Mouse (Mus musculus) adrenal gland, adult (tissue): ENCODE measurements around the gene 1700025C18Rik.

Experiments
- DNase-seq, 2 experiments: peaks; one replicate each; pipeline ENCODE4 v3.0.0; 2022 to 2023; ENCODE audit warnings: low spot score in 1 of 2; ENCODE audit not compliant: inconsistent age in 2 of 2

Gene 1700025C18Rik

GRCm38 (mm10) chr2:165078605-165079004, 11.9 kb downstream of the 1700025C18Rik start:
- DNase-seq = peak in 1 of 2 experiments; percentile 61

GRCm38 (mm10) chr2:165078045-165078444, 12.5 kb downstream of the 1700025C18Rik start:
- no peak for DNase-seq

DNA sequence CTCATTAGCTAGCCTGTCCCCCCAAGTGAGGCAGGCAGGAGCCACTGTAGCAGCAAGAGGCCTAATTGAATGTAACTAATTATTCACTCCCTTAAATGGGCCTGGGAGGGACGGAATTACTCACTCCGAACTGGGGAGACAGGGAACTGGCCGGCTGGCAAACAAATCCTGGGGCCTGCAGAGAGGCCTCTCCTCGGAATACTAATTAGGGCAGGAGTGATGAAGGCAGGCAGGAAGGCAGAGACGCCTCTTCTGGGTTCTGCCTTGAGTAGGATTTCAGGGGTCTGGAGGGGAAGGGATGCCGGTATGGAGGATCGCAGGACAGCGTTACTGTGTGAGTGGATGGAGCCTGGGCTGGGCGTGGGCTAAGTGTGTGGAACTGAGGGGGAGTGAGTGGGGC, 13.5 kb downstream of the 1700025C18Rik start:
- DNase-seq = peak in 1 of 2 experiments; percentile 23

- peak; percentile 81 to 94 for DNase-seq
These were observed 15.6 kb downstream of the 1700025C18Rik start for GRCm38 (mm10) chr2:165074937-165075336.

GRCm38 (mm10) chr2:165074081-165074884, 16.3 kb downstream of the 1700025C18Rik start:
- DNase-seq = no peak

DNA sequence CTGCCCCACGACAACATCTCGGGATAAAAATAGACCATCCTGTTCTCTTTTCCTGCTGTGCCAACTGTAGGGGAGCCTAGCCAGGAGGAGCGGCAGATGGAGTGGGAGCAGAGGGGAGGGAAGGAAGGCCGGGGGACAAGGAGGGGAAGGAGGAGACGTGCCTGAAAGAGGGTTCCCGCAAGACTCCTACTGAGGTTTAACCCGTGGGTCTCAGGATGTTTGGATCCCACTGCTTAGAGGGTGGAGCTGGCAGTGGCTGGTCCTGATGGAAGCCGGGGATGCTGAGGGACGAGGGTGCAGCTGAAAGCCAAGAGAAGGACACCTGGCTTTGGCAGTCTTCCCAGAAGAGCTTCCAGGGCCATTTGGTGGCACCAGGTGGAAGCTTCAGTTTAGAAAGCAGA, 17.2 kb downstream of the 1700025C18Rik start:
- no peak for DNase-seq

DNA sequence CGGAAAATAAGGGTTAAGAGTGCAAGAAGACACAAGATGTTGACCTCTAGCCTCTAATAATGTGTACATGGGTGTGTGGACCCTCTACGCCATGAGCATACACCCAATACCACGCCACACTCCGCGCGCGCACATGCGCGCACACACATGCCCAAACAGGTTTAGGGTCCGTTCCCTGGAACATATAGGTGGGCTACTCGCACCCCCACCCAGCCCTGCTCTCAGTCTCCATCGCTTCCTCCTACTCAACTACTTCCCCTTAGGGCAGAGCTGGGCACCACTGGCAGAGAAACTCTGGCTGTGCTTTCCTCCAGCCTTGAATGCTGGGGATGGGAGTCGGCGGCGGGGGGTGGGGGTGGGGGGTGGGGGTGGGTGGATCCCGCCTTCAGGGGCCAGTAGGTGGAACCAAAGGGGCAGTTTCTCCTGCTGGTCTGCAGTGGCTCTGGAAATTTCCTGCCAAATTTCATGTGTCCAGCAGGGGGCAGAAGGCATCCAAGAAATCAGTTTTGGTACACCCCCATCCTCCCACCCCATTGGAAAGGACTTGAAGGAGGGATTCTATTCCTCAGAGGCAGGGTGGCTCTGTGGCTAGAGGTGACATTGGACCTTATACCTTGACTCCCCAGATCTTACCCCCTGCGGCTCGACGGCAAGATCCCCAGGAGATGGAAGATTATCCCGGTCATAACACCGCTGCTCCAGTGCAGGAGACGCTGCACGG, 20.3 kb downstream of the 1700025C18Rik start:
- peak; percentile 55 to 84 for DNase-seq

GRCm38 (mm10) chr2:165068806-165069205, 21.7 kb downstream of the 1700025C18Rik start:
- no peak for DNase-seq

GRCm38 (mm10) chr2:165064489-165064888, 26.1 kb downstream of the 1700025C18Rik start:
- DNase-seq = no peak

DNA sequence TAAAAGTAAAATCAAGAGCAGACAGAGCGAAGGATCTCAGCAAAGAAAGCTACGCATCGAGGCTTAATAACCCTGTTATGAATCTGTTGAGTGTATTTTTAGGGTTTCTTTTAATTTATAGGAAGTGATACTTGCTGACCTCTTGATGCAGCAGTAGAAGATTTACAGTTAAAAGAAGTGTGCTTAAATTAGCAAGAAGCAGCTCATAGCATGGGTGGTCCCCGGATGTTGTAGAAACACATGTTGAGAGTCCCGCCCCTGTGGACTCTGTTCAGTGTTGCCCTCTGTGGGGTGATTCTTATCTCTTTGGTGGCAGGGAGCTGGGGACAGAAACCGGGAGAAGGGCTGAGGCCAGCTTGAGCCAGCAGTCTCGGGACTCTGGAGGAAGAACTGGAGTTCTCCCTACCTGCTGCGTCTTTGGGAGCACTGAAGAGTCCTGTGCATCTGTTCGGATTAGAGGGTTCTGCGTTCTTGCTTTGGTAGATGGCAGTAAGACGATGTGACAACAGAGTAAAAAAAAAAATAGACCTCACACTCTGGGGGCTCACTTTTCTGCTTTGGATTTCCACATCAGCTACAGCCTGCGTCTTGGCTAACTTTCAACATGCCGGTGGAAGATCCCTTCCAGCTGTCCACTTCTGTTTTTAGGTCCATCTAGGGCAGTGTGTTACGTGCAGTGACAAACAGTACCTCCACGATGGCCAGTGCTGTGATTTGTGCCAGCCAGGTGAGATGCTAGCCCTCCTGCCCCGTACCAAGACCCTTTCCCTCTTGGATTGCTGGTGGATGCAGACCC, 28.7 kb downstream of the 1700025C18Rik start:
- no peak for DNase-seq

DNA sequence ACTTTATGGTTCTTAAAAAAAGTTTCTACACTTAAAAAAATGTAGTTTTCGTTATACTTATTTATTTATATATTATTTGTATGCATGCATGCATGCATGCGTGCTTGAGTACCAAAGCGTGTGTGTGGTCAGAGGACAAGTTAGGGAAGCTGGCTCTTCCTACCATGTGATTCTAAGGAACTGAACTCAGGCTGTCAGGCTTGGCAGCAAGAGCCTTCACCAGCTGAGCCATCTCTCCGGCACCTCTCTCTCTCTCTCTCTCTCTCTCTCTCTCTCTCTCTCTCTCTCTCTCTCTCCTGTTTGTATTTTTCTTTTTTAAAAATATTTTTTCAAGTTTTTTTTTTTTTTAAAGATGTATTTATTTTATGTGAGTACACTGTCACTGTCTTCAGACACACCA, 30.6 kb downstream of the 1700025C18Rik start:
- no peak for DNase-seq

- DNase-seq = no peak
These were observed 34.0 kb downstream of the 1700025C18Rik start for GRCm38 (mm10) chr2:165056377-165057085.

- DNase-seq = peak in 1 of 2 experiments; percentile 43
These were observed 34.6 kb downstream of the 1700025C18Rik start for GRCm38 (mm10) chr2:165055905-165056304.

- peak; percentile 73 to 85 for DNase-seq
These were observed 35.4 kb downstream of the 1700025C18Rik start, which contains the start of gene Cd40 for GRCm38 (mm10) chr2:165054888-165055852. TSS of gene Cd40 (plus strand) at chr2:165055627.

DNA sequence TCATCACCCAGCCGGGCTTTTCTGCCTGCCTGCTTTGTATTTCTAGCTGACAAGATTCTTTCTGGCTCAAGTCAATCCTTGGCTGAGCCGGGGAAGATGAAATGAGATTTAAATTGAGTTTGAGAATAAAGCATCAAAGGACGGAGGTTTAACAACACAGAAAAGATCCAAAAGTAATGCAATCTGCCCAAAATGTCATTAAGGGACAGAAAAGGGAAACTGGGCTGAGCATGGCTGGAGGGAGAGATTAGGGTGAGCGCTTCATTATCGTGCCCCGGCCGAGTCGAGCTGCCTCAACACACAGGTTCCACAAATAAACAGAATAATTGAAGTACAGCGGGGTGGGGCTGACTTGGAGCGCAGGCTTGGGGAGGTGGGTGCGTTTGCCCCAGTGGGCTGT, 39.0 kb downstream of the 1700025C18Rik start:
- no peak for DNase-seq

DNA sequence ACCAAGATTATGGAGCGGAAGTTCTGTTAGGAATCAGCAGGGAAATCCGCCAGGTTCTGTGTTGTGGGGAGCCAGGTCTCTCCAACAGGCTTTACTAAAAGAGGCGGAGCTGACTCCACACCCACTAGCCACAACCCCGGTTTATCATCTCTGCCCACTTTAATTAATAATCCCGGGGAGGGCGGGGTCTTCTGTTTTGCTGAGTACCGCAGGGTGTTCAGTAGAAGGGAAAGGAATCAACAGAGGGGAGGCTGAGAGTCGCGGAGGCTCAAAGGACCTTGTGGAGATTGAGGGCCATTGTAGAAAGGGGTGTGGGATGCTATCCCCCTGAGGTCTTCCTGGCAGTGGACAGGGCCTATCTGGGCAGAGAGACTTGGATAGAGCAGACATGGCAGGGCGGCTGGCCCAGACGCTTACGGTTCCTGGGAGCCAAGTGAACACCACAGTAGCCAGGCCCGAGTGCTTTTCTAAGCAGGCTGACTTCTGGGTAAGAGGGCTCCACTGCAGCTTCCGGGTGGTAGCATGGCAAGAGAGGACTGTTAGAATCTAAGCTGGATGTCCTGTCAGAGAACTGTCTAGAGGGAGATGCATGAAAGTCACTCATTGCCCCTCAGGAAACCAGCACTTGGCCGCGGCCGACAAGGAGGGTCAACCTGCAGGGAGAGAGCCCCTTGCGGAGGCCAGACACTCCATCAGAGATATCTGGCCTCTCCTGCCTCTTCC, 39.6 kb downstream of the 1700025C18Rik start:
- no peak for DNase-seq

DNA sequence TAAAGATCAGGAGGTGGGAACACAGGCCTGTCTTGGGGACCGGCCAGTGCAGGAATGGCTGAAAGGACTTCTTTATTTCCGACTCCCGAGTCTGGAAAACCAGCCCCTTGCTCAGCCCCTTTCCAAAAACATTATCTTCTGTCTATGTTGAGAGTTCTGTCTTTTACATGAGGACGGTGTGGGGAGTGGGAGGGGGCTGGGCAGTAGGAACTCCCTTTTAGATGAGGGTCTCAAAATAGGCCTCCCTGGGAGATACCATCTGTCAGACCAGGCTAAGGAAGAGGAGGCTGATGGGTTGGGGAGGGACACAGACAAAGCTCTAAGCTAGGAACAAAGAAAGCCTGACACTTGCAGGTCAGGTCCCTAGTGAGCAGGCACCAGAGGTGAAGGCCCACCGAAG, 41.5 kb downstream of the 1700025C18Rik start:
- no peak for DNase-seq

DNA sequence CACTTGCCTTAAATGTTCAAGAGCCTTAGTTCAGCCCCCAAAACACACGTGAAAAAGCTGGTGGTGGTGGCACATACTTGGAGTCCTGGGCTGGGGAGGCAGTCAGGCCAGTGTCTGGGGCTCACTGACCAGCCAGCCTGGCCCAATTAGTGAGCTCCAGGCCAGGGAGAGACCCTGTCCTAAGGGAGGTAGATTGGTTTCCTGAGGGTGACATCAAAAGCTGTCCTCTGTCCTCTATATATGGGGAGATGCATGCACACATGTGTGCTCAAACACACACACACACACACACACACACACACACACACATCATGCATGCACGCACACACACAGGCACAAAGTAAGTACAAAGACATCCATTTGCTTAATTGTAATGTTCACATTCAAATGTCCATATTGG, 46.8 kb downstream of the 1700025C18Rik start:
- DNase-seq = no peak

DNA sequence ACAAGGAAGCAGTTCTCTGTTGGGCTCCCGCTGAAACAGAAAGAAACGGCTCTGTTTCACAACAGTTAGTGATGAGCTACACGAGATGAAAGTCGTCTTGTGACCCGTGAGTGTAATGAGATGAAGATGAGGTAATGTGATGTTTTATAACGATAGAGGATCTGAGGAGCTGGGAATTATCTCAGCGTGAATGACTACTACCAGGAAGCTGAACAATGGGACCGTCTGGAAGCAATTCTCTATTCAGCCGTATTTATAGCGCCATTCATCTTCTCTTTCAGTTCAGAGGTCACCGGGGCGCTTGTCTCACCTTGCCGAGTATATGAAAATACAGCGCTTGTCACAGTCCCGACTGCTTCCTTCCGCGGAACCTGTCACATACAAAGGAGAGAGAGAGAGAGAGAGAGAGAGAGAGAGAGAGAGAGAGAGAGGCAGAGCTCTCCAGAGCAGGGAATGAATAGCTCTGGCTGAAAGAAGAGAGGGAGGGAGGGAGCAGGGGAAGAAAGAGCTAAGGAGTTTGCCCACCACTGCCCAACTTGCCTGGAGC, 47.4 kb downstream of the 1700025C18Rik start:
- DNase-seq = peak in 1 of 2 experiments; percentile 25
